Mouse (Mus musculus): ENCODE measurements at regions not wholly inside any gene's neighbourhood (a gene's known extent, or its start where the extent isn't known, plus 50 kb on each side); places are given as distances from the start of the nearest gene placed in this dataset.

DNA sequence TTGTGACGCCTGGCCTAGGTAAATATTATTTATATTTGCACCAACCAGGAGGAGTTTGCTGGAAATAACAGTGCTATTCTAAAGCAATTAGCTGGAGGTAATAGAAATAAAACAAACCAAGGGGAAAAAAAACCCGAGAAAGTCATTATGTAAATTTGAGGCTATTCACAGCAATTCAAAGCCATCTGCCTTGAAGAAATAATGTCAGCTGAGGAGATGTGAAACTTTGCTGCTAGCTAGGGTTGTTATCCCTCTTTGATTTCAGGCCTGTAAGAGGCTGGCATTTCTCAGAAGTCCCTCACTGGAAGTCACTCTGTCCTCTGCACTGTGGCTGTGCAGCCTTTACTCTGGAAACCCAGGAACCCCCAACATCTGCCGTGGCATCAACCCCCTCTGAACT lies 67.5 kb upstream of the Map1b start:
- TF ChIP-seq CTCF (conservative IDR thresholded peaks at IDR 0.05; ENCODE audit: insufficient read depth, insufficient read length, low read depth, low read length) (no peak), POLR2A (IDR thresholded peaks at IDR 0.05; ENCODE audit: low read depth, low read length) (no peak)
